Mouse (Mus musculus) right cerebral cortex, postnatal 4 days (tissue): ENCODE measurements around the gene Foxn1.

Experiments
- DNase-seq: peaks from one replicate; pipeline ENCODE4 v3.0.0-alpha.2; 2022

The Foxn1 gene

DNA sequence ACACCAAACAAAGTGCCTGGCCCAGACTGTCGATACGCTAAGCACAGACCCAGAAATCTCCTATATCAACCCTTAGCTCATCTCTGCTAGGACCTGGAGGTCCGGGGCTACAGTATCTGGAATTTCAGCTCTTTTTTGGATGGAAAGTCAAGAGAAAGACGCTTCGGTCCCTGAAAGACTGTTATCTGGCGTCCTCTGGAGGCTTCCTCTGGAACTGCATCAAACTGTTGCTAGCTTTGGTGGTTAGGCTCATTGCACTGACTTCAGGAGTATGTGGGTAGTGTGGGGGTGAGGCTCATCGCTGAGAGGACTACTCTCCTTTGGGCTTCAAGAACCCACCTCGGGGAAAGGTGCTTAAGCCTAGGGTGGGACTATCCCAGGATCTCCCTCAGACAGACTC is 13.3 kb upstream of the Foxn1 start:
- DNase-seq: peak; percentile 84

GRCm38 (mm10) chr11:78398212-78398611 is 11.9 kb upstream of the Foxn1 start:
- DNase-seq: no peak

DNA sequence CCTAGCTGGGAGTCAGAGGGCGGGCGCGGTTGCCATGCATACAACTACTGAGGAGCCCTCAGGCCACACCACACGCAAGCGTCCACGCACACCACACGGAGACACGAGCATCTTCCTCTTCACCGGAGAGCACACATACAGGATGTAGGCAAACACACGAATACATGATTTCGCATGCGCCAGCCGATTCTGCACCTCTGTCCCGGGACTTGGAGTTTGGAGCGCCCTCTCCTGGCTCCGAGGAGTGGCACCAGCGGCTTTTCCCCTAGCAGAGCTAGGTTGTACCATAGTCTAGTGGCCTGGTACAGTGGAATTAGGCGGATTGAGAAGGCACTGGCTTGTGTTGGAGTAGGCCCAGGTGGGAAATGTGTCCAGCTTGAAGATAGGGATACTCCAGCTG is 11.0 kb upstream of the Foxn1 start:
- peak; percentile 72 for DNase-seq

- no peak for DNase-seq
Observed at GRCm38 (mm10) chr11:78396950-78397349, 10.6 kb upstream of the Foxn1 start.

GRCm38 (mm10) chr11:78392728-78393127 is 6.4 kb upstream of the Foxn1 start:
- DNase-seq: no peak

GRCm38 (mm10) chr11:78385776-78386175 is 582 bp downstream of the Foxn1 start:
- DNase-seq: no peak

- DNase-seq: no peak
Observed at GRCm38 (mm10) chr11:78382701-78383100, 3.7 kb downstream of the Foxn1 start.

DNA sequence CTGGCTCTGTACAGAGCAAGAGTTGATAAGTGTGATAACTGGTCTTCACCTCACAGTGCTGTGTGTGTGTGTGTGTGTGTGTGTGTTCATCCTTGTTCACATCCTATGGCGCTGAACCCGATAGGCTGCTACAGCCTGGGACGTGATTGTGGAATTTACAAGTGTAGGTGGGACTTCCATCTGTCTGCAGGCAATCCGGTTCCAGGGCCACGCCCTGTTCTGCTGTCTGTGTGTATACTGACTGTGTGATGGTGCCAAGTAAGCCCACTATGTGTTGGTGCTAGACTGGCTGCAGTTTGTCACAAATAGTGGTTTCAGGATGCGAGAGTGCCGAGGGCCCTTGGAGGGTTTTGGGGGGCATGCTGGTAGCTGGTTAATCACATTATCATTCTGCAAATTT is 4.1 kb downstream of the Foxn1 start:
- no peak for DNase-seq

- DNase-seq: no peak
Observed at GRCm38 (mm10) chr11:78380996-78381395, 5.4 kb downstream of the Foxn1 start.

DNA sequence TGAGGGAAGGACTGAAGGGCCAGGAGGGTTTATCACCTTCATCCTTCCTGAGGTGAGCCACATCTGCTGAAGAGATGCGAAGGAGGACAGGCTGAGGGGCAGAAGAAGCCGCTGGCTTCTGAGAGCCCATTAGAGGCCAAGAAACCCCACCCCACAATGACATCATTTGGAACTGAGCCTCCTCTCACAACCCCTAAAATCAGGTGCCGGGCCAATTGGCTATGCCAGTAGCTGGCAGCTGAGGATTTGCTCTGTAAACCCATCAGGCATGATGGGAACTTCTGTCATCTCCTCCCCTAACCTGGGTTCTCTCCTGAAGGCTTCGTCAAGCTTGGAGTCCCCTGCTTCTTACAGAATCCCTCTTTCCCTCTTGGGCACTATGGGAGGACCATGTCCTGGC is 6.0 kb downstream of the Foxn1 start:
- DNase-seq: no peak

DNA sequence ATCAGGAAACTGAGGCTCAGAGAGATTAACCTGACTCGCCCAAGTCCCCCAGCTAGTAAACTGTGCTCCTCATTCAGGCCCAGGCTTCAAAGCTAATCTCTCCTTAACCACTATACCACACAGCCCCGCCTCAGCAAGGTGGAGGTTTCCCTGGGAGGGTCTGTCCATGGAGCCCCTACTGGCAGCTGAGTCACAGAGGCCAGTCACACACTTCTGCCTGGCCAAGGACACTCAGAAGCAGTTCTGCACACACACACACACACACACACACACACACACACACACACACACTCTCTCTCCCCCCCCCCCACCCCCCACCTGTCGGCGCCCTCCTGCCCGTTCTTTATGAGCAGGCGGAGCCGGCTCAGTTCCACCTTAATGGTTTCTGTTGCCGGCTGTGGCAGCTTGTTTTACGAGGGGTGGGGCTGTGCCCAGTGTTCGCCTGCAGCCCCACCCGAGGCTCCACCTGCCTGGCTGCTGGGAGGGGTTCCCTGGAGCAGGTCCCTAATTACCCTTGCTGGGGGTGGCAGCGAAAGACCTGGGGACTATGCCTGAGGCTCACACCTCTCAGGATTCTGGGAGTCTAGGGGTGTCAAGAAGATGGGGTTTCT is 8.7 kb downstream of the Foxn1 start:
- no peak for DNase-seq

GRCm38 (mm10) chr11:78374147-78374546 is 12.2 kb downstream of the Foxn1 start:
- DNase-seq: no peak

GRCm38 (mm10) chr11:78372610-78373009 is 13.7 kb downstream of the Foxn1 start:
- DNase-seq: no peak

GRCm38 (mm10) chr11:78372166-78372565 is 14.2 kb downstream of the Foxn1 start:
- DNase-seq: no peak

DNA sequence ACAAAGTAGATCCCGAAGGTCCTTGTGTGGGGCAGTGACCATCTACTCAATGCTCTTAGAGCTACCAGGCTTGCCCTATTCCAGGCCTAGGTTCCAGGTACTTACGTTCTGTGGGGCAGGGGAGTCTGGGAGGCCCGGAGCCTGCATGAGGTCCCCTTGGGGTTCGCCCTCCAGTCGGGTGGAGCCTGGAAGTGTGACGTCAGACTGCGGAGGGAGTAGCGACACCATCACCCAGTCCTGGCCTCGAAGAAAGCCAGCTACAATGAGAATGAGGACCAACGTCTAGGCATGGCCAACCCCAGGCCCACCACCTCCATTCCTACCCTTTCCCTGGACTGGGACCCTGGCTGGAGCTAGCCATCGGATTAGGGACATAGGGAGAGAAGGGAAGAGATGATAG is 14.6 kb downstream of the Foxn1 start:
- no peak for DNase-seq

GRCm38 (mm10) chr11:78370389-78370788 is 16.0 kb downstream of the Foxn1 start:
- no peak for DNase-seq

DNA sequence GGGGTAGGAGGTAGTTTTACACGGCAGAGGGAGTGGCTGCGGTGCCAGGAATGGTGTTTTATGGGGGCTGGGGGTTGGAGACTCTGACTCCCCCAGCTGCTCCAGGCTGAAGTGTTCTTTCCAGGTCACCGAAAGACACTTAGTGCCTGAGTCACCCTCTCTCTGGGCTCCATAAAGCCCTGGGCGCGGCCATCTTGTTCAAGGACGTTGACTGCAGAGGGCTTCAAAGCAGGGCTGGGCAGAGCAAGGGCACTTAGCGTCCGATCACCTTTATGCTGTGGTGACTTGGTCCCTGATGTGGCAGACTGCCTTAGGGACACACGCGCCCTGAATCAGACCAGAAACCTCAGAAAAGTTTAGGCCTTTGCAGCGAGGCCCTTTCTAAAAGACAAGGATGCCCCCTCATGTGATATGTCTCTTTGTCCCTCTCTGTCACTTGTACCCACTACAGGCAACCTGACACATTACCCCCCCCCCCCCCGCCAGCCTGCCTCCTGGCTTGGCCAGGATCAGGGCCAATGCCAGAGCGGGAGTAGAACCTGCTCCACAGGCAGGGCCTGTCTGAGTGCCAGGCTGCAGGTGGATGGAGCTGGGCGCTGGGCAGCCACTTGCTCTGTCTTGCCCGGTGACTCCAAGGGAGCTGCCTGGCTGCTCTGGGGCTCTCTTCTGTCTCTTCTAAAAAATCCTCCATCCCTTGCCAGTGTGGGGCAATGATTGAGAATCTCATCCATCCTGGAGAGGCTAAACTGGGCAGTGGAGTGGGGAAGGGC is 18.7 kb downstream of the Foxn1 start:
- DNase-seq: no peak

DNA sequence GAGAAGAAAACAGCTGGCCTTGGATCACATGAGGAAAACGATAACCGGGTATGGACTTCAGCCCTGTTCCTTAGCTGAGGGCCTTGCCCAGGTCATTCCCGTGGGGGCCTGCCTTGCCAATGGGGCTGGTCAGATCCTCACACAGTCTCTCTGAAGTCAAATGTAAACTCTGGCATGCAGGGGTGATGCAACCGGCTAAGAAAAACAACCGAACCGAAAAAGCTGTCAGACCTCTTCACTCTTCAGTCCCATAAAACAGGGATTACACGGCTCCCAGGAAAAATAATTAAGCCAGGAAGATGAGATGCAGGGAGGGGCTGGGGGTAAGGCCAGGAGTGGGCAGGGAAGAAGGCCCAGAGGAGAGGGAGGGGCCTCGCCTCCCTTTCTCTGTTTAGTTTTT is 22.3 kb downstream of the Foxn1 start:
- no peak for DNase-seq

DNA sequence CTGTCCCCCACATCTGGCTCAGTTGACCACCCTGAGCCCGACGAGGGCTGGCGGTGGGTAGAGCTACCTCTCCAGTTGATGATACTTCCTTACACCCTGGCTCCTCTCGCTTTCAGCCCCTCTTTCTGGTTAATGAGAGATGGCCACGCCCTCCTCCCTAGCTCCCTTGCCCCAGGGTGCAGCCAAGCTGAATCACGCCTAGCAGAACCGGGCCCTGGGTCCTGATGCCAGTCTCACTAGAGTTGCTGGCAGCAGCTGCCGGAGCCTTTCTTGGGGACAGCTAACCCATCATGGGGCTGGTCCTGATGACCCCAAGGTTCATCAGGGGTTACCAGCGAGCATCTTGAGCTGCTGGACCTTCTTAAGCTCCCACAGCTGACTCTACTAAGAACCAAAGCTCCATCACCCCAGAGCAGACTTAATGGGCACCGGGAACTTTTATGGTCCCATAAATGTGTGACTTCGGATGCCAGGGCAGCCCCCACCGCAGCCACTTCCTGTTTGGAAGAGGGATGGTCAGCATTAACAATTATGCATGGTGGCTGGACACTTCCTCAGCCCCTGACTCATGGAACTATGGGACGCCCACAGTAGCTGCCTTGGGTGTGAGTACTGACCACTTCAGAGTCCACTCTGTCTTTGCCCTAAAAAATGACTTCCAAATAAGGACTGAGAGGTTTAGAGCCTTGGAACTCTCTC is 22.9 kb downstream of the Foxn1 start:
- no peak for DNase-seq

GRCm38 (mm10) chr11:78360789-78361131 is 25.6 kb downstream of the Foxn1 start:
- no peak for DNase-seq

- DNase-seq: peak; percentile 81
Observed at GRCm38 (mm10) chr11:78360125-78360788, 26.1 kb downstream of the Foxn1 start.

GRCm38 (mm10) chr11:78358330-78359007 is 27.9 kb downstream of the Foxn1 start:
- peak; percentile 33 for DNase-seq
